Mouse (Mus musculus) adrenal gland, adult 8-10 months (tissue): Measurements from ENCODE around the gene Gm5089. TPM values are rescaled to one million over a fixed set of nuclear protein-coding genes. Genes with fewer than 3 reads are reported as not detected.

Experiments used
- DNase-seq: peaks from one replicate; pipeline ENCODE4 v3.0.0; 2022
- total RNA-seq, 4 experiments: library from RNA; stranded (reverse); gene quantifications; 2 replicates each; pipeline ENCODE4 v1.2.4; 2022

Gm5089 gene
- total RNA-seq, 4 experiments from 2014 or later = not detected

GRCm38 (mm10) chr14:122385238-122385534 is 65.7 kb downstream of the Gm5089 start:
- no peak for DNase-seq

Other genes starting within 250 kb of the Gm5089 start
- gene Zic5, start 14.6 kb upstream of the Gm5089 start, total RNA-seq = under 1 TPM in 1 of 4 experiments, not detected in 3; 0.23 TPM
- under 1 TPM in 1 of 4 experiments, not detected in 3; 0.09 TPM for gene Zic2, start 24.3 kb upstream of the Gm5089 start, total RNA-seq
- gene Gm10837, start 39.5 kb upstream of the Gm5089 start, total RNA-seq = not detected
- gene Pcca, start 83.2 kb upstream of the Gm5089 start, total RNA-seq = 100 to 1,000 TPM; 101 to 165 (median 136) TPM